Mouse (Mus musculus) liver, postnatal 0 days (tissue): ENCODE measurements around the gene Dock8.

ENCODE experiments used
- CTCF ChIP-seq: sonication (generic); IDR thresholded peaks from 2 replicates; pipeline ENCODE4 v1.5.1; 2016; ENCODE audit warnings: antibody characterized with exemption, low read depth
- EP300 ChIP-seq: IDR thresholded peaks from 2 replicates; pipeline ENCODE4 v1.6.1; 2016; ENCODE audit warnings: antibody characterized with exemption, low read depth, mild to moderate bottlenecking

GRCm38 (mm10) chr19:25002828-25003227, 3.5 kb downstream of the Dock8 start:
- TF ChIP-seq CTCF = no peak
- TF ChIP-seq EP300 = no peak
